Mouse (Mus musculus): ENCODE measurements at regions not wholly inside any gene's neighbourhood (a gene's known extent, or its start where the extent isn't known, plus 50 kb on each side); places are given as distances from the start of the nearest gene placed in this dataset.

- no peak overlapping the region for H3K27ac ChIP-seq
- no peak overlapping the region for H3K4me3 ChIP-seq
- no peaks in the 10 kb centered on the region for H3K27me3 ChIP-seq (ENCODE audit: control insufficient read depth, insufficient read depth, low read length)
- H3K36me3 ChIP-seq (ENCODE audit: control insufficient read depth, insufficient read depth, low read length), result no peaks in the 10 kb centered on the region
- intact Hi-C loops (cut with DNase I), result no loop called here
- no peak for DNase-seq
- H3K9ac ChIP-seq (ENCODE audit: low read depth, low read length), result no peak overlapping the region
- no peaks in the 10 kb centered on the region for H3K4me1 ChIP-seq (ENCODE audit: control insufficient read depth, insufficient read depth, low read length)
- 51% methylated on average over 3 of the region's 3 CpGs for WGBS
- TF ChIP-seq POLR2A (IDR thresholded peaks at IDR 0.05; ENCODE audit: insufficient read depth, low read depth, low read length) (no peak), CTCF (IDR thresholded peaks at IDR 0.05) (no peak), EP300 (IDR thresholded peaks at IDR 0.05; ENCODE audit: insufficient read depth, low read depth, low read length) (no peak)
- no peaks in the 10 kb centered on the region for H3K79me2 ChIP-seq (replicated peaks; ENCODE audit: control insufficient read depth, insufficient read depth, low read length)
These were observed 950.4 kb upstream of the Cdh20 start for GRCm38 (mm10) chr1:103817946-103818345.

Data from heart, adult 2 months (tissue).